Mouse (Mus musculus) stomach, postnatal 0 days (tissue): Measurements from ENCODE around the gene Ralgapb.

ENCODE experiments used
- CTCF ChIP-seq: IDR thresholded peaks from 2 replicates; pipeline ENCODE4 v1.5.1; 2016; ENCODE audit warnings: antibody characterized with exemption, low read depth, mild to moderate bottlenecking, moderate library complexity
- EP300 ChIP-seq: optimal IDR thresholded peaks from 2 replicates; pipeline ENCODE3; 2016; ENCODE audit warnings: antibody characterized with exemption

- TF ChIP-seq CTCF (no peak), EP300 (no peak)
Measured at GRCm38 (mm10) chr2:158541286-158541685, 131.6 kb downstream of the Ralgapb start.
